Mouse (Mus musculus) cerebellum, adult 2 months (tissue): ENCODE measurements around the gene Mosmo.

Experiments
- CTCF ChIP-seq: fragments of 200-500 bp; IDR thresholded peaks from 2 replicates; pipeline ENCODE4 v1.5.1; 2011; ENCODE audit warnings: low read depth, mild to moderate bottlenecking, control low read depth, low read length, moderate library complexity, borderline replicate concordance; ENCODE audit not compliant: insufficient read depth
- POLR2A ChIP-seq: fragments of 200-500 bp; IDR thresholded peaks from 2 replicates; pipeline ENCODE4 v1.6.1; 2011; ENCODE audit warnings: low read length, control low read depth, borderline replicate concordance; ENCODE audit not compliant: insufficient read depth

- TF ChIP-seq CTCF (no peak), POLR2A (no peak)
Observed at GRCm38 (mm10) chr7:120713225-120713624, 35.8 kb downstream of the Mosmo start.
